Mouse (Mus musculus): ENCODE data around the gene Cerk. TPM values are rescaled to one million over a fixed set of nuclear protein-coding genes. Genes with fewer than 3 reads are reported as not detected.
A peak's percentile ranks its signal among the peaks of the same experiment; 100 is the strongest.
"Not testable (repeated sequence)": the region's sequence is repeated elsewhere in the genome, so short reads cannot be mapped to it uniquely, and the experiment has no call there.

The Cerk gene
- polyA plus RNA-seq, 1 experiment from 2014 or later = 20.8 TPM

- Histone ChIP-seq H3K36me3 (ENCODE audit: control insufficient read depth, insufficient read depth, low read length) (no peaks in the 10 kb centered on the region), H3K4me3 (ENCODE audit: low read depth, low read length) (no peak overlapping the region), H3K4me1 (ENCODE audit: control insufficient read depth, insufficient read depth, low read length) (no peaks in the 10 kb centered on the region), H3K27me3 (replicated peaks; ENCODE audit: control insufficient read depth, insufficient read depth, low read length) (no peaks in the 10 kb centered on the region), H3K4me2 (ENCODE audit: low read length) (no peak overlapping the region), H3K27ac (ENCODE audit: low read depth, low read length) (no peak overlapping the region), H3K9me3 (replicated peaks; ENCODE audit: control insufficient read depth, low read length) (no peaks in the 10 kb centered on the region), H3K9ac (ENCODE audit: low read length) (no peak overlapping the region)
- WGBS = 59% methylated on average over 9 of the region's 9 CpGs
- no peak for DNase-seq (ENCODE audit: low spot score)
- ATAC-seq = no peak
Observed at GRCm38 (mm10) chr15:86201696-86202330, 15.9 kb upstream of the Cerk start.

- H3K36me3 ChIP-seq (ENCODE audit: control insufficient read depth, insufficient read depth, low read length) = no peaks in the 10 kb centered on the region
- no peak overlapping the region for H3K4me2 ChIP-seq (ENCODE audit: low read length)
- ATAC-seq (no peak), DNase-seq (ENCODE audit: low spot score) (no peak)
- no peaks in the 10 kb centered on the region for H3K9me3 ChIP-seq (replicated peaks; ENCODE audit: control insufficient read depth, low read length)
- H3K9ac ChIP-seq (ENCODE audit: low read length) = no peak overlapping the region
- no peak overlapping the region for H3K27ac ChIP-seq (ENCODE audit: low read depth, low read length)
- no peaks in the 10 kb centered on the region for H3K27me3 ChIP-seq (replicated peaks; ENCODE audit: control insufficient read depth, insufficient read depth, low read length)
- 44% methylated on average over 4 of the region's 4 CpGs for WGBS
- H3K4me3 ChIP-seq (ENCODE audit: low read depth, low read length) = no peak overlapping the region
- no peaks in the 10 kb centered on the region for H3K4me1 ChIP-seq (ENCODE audit: control insufficient read depth, insufficient read depth, low read length)
Observed at GRCm38 (mm10) chr15:86201095-86201494, 15.2 kb upstream of the Cerk start.

GRCm38 (mm10) chr15:86200169-86200568 is 14.2 kb upstream of the Cerk start:
- Histone ChIP-seq H3K4me3 (ENCODE audit: low read depth, low read length) (no peak overlapping the region), H3K36me3 (ENCODE audit: control insufficient read depth, insufficient read depth, low read length) (no peaks in the 10 kb centered on the region), H3K27me3 (replicated peaks; ENCODE audit: control insufficient read depth, insufficient read depth, low read length) (no peaks in the 10 kb centered on the region), H3K9me3 (replicated peaks; ENCODE audit: control insufficient read depth, low read length) (no peaks in the 10 kb centered on the region), H3K4me2 (ENCODE audit: low read length) (no peak overlapping the region), H3K27ac (ENCODE audit: low read depth, low read length) (no peak overlapping the region), H3K9ac (ENCODE audit: low read length) (no peak overlapping the region), H3K4me1 (ENCODE audit: control insufficient read depth, insufficient read depth, low read length) (no peaks in the 10 kb centered on the region)
- DNase-seq (ENCODE audit: low spot score) (no peak), ATAC-seq (no peak)
- WGBS = 41% methylated on average over 4 of the region's 4 CpGs

- Histone ChIP-seq H3K36me3 (ENCODE audit: control insufficient read depth, insufficient read depth, low read length) (no peaks in the 10 kb centered on the region), H3K9me3 (replicated peaks; ENCODE audit: control insufficient read depth, low read length) (no peaks in the 10 kb centered on the region), H3K27me3 (replicated peaks; ENCODE audit: control insufficient read depth, insufficient read depth, low read length) (no peaks in the 10 kb centered on the region), H3K4me3 (ENCODE audit: low read depth, low read length) (no peak overlapping the region), H3K4me2 (ENCODE audit: low read length) (no peak overlapping the region), H3K27ac (ENCODE audit: low read depth, low read length) (no peak overlapping the region), H3K9ac (ENCODE audit: low read length) (no peak overlapping the region), H3K4me1 (ENCODE audit: control insufficient read depth, insufficient read depth, low read length) (no peaks in the 10 kb centered on the region)
- ATAC-seq (no peak), DNase-seq (ENCODE audit: low spot score) (no peak)
- 72% methylated on average over 4 of the region's 4 CpGs for WGBS
Observed at GRCm38 (mm10) chr15:86199482-86199881, 13.5 kb upstream of the Cerk start.

- H3K4me1 ChIP-seq (ENCODE audit: control insufficient read depth, insufficient read depth, low read length) = no peaks in the 10 kb centered on the region
- H3K27me3 ChIP-seq (replicated peaks; ENCODE audit: control insufficient read depth, insufficient read depth, low read length) = no peaks in the 10 kb centered on the region
- H3K4me2 ChIP-seq (ENCODE audit: low read length) = no peak overlapping the region
- no peak overlapping the region for H3K9ac ChIP-seq (ENCODE audit: low read length)
- DNase-seq (ENCODE audit: low spot score) = no peak
- H3K27ac ChIP-seq (ENCODE audit: low read depth, low read length) = no peak overlapping the region
- H3K4me3 ChIP-seq (ENCODE audit: low read depth, low read length) = no peak overlapping the region
- H3K36me3 ChIP-seq (ENCODE audit: control insufficient read depth, insufficient read depth, low read length) = no peaks in the 10 kb centered on the region
- no peak for ATAC-seq
- H3K9me3 ChIP-seq (replicated peaks; ENCODE audit: control insufficient read depth, low read length) = no peaks in the 10 kb centered on the region
- WGBS = 74% methylated on average over 5 of the region's 5 CpGs
Observed at GRCm38 (mm10) chr15:86199052-86199451, 13.1 kb upstream of the Cerk start.

GRCm38 (mm10) chr15:86194676-86195453 is 8.9 kb upstream of the Cerk start:
- not testable (repeated sequence) for H3K9ac ChIP-seq (ENCODE audit: low read length); H3K27me3 ChIP-seq (replicated peaks; ENCODE audit: control insufficient read depth, insufficient read depth, low read length); DNase-seq (ENCODE audit: low spot score); H3K4me2 ChIP-seq (ENCODE audit: low read length); H3K4me1 ChIP-seq (ENCODE audit: control insufficient read depth, insufficient read depth, low read length); H3K9me3 ChIP-seq (replicated peaks; ENCODE audit: control insufficient read depth, low read length); H3K36me3 ChIP-seq (ENCODE audit: control insufficient read depth, insufficient read depth, low read length); H3K27ac ChIP-seq (ENCODE audit: low read depth, low read length); H3K4me3 ChIP-seq (ENCODE audit: low read depth, low read length)
- 82% methylated on average over 55 of the region's 55 CpGs for WGBS
- peak; percentile 87 for ATAC-seq

GRCm38 (mm10) chr15:86191933-86192332 is 6.0 kb upstream of the Cerk start:
- Histone ChIP-seq H3K4me1 (ENCODE audit: control insufficient read depth, insufficient read depth, low read length) (no peaks in the 10 kb centered on the region), H3K36me3 (ENCODE audit: control insufficient read depth, insufficient read depth, low read length) (no peaks in the 10 kb centered on the region), H3K4me3 (ENCODE audit: low read depth, low read length) (no peak overlapping the region), H3K27ac (ENCODE audit: low read depth, low read length) (no peak overlapping the region), H3K9ac (ENCODE audit: low read length) (no peak overlapping the region), H3K4me2 (ENCODE audit: low read length) (no peak overlapping the region), H3K27me3 (replicated peaks; ENCODE audit: control insufficient read depth, insufficient read depth, low read length) (no peaks in the 10 kb centered on the region), H3K9me3 (replicated peaks; ENCODE audit: control insufficient read depth, low read length) (no peaks in the 10 kb centered on the region)
- 86% methylated on average over 3 of the region's 3 CpGs for WGBS
- DNase-seq (ENCODE audit: low spot score) (no peak), ATAC-seq (no peak)

GRCm38 (mm10) chr15:86191505-86191904 is 5.6 kb upstream of the Cerk start:
- ATAC-seq = no peak
- H3K9ac ChIP-seq (ENCODE audit: low read length) = no peak overlapping the region
- 68% methylated on average over 1 of the region's 1 CpGs for WGBS

GRCm38 (mm10) chr15:86190387-86190786 is 4.4 kb upstream of the Cerk start:
- Histone ChIP-seq H3K9me3 (replicated peaks; ENCODE audit: control insufficient read depth, low read length) (no peaks in the 10 kb centered on the region), H3K9ac (ENCODE audit: low read length) (no peak overlapping the region), H3K27ac (ENCODE audit: low read depth, low read length) (no peak overlapping the region), H3K4me3 (ENCODE audit: low read depth, low read length) (no peak overlapping the region), H3K4me1 (ENCODE audit: control insufficient read depth, insufficient read depth, low read length) (no peaks in the 10 kb centered on the region; the same call in 1 of the 2 replicates), H3K36me3 (ENCODE audit: control insufficient read depth, insufficient read depth, low read length) (no peaks in the 10 kb centered on the region), H3K4me2 (ENCODE audit: low read length) (no peak overlapping the region), H3K27me3 (replicated peaks; ENCODE audit: control insufficient read depth, insufficient read depth, low read length) (no peaks in the 10 kb centered on the region)
- DNase-seq (ENCODE audit: low spot score) (no peak), ATAC-seq (no peak)
- 81% methylated on average over 3 of the region's 3 CpGs for WGBS

More at GRCm38 (mm10) chr15:86191505-86191904, 5.6 kb upstream of the Cerk start:
- H3K4me1 ChIP-seq (ENCODE audit: control insufficient read depth, insufficient read depth, low read length) = no peaks in the 10 kb centered on the region
- H3K9me3 ChIP-seq (replicated peaks; ENCODE audit: control insufficient read depth, low read length) = no peaks in the 10 kb centered on the region
- H3K27me3 ChIP-seq (replicated peaks; ENCODE audit: control insufficient read depth, insufficient read depth, low read length) = no peaks in the 10 kb centered on the region
- H3K4me3 ChIP-seq (ENCODE audit: low read depth, low read length) = no peak overlapping the region
- H3K4me2 ChIP-seq (ENCODE audit: low read length) = no peak overlapping the region
- no peak for DNase-seq (ENCODE audit: low spot score)
- H3K36me3 ChIP-seq (ENCODE audit: control insufficient read depth, insufficient read depth, low read length) = no peaks in the 10 kb centered on the region
- H3K27ac ChIP-seq (ENCODE audit: low read depth, low read length) = no peak overlapping the region

Measured in forebrain, embryonic 14.5 days (tissue).